Mouse (Mus musculus) kidney, embryonic 14.5 days (tissue): ENCODE measurements around the gene Med4. TPM values are rescaled to one million over a fixed set of nuclear protein-coding genes. Genes with fewer than 3 reads are reported as not detected.

Experiments used
- ATAC-seq: fragments of 200-750 bp; cut with Nextera tagmentation; 2 replicates; pipeline ENCODE4 v1.8.0; 2017; ENCODE audit warnings: moderate number of reproducible peaks, mild to moderate bottlenecking, moderate TSS enrichment, moderate library complexity; ENCODE audit not compliant: low FRiP score, low TSS enrichment
- H3K27ac ChIP-seq: fragments of 300-500 bp; sonication (generic); 2 replicates; pipeline ENCODE4 v1.5.1; 2014; ENCODE audit warnings: low read depth, mild to moderate bottlenecking, low read length, moderate library complexity, mixed read lengths
- H3K27me3 ChIP-seq: fragments of 300-500 bp; sonication (generic); 2 replicates; pipeline ENCODE4 v1.6.1; 2014; ENCODE audit warnings: mild to moderate bottlenecking, low read length; ENCODE audit not compliant: control insufficient read depth, insufficient read depth
- H3K36me3 ChIP-seq: fragments of 300-500 bp; sonication (generic); 2 replicates; pipeline ENCODE4 v1.6.1; 2014; ENCODE audit warnings: low read length, mixed read lengths; ENCODE audit not compliant: control insufficient read depth, insufficient read depth
- H3K4me1 ChIP-seq: fragments of 300-500 bp; sonication (generic); 2 replicates; pipeline ENCODE4 v1.6.1; 2014; ENCODE audit warnings: low read length, mixed read lengths; ENCODE audit not compliant: control insufficient read depth, insufficient read depth
- H3K4me2 ChIP-seq: fragments of 300-500 bp; sonication (generic); replicated peaks from 2 replicates; pipeline ENCODE4 v1.6.1; 2014; ENCODE audit warnings: low read depth, mild to moderate bottlenecking, low read length
- H3K4me3 ChIP-seq: fragments of 300-500 bp; sonication (generic); 2 replicates; pipeline ENCODE4 v1.5.1; 2014; ENCODE audit warnings: mild to moderate bottlenecking, low read length
- H3K9ac ChIP-seq: fragments of 300-500 bp; sonication (generic); 2 replicates; pipeline ENCODE4 v1.6.1; 2014; ENCODE audit warnings: low read depth, mild to moderate bottlenecking, low read length, moderate library complexity
- H3K9me3 ChIP-seq: fragments of 300-500 bp; sonication (generic); 2 replicates; pipeline ENCODE4 v1.6.1; 2016; ENCODE audit warnings: low read length; ENCODE audit not compliant: control insufficient read depth
- WGBS: fragments of 180-500 bp; shearing (Covaris S2); extraction: QIAGEN DNeasy Blood & Tissue Kit; methylation state at CpG from one replicate; pipeline ENCODE4 v1.1.7; 2014; 5-methylcytosine and 5-hydroxymethylcytosine counted together
- polyA plus RNA-seq: library from polyadenylated mRNA; unstranded; fragments of >200 nt; fragmentation: Nextera tagmentation; extraction: Ambion mirVana; gene quantifications from 2 replicates; pipeline ENCODE4 v1.2.1, GENCODE M21; 2014

The Med4 gene
- polyA plus RNA-seq, 1 experiment from 2014 or later, result 90.6 TPM

DNA sequence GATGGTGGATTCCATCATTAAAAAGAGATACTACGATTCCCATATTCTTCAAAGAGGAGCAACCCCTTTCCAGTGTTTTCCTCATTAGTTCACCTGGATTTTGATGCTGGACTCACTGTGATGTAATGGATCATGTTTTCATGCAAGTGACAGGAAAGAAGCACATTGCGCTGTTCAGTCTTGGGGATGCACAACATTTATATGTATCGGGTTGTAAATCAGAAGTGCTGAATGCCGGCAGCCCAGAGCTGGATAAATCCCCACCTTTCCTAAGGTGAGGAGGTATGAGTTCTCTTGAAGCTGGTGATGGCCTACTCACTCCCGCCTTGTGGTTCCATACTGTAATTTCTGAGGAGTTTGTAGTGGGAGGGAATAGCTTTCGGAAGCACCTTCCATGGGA, 16.5 kb upstream of the Med4 start:
- no peaks in the 10 kb centered on the region for H3K4me1 ChIP-seq
- WGBS, result 88% methylated on average over 6 of the region's 6 CpGs
- H3K9ac ChIP-seq, result no peak overlapping the region
- H3K9me3 ChIP-seq, result no peaks in the 10 kb centered on the region
- H3K27ac ChIP-seq, result no peak overlapping the region
- H3K4me3 ChIP-seq, result no peak overlapping the region
- no peaks in the 10 kb centered on the region for H3K36me3 ChIP-seq
- no peaks in the 10 kb centered on the region for H3K27me3 ChIP-seq
- no peak for ATAC-seq
- H3K4me2 ChIP-seq, result no peak overlapping the region

DNA sequence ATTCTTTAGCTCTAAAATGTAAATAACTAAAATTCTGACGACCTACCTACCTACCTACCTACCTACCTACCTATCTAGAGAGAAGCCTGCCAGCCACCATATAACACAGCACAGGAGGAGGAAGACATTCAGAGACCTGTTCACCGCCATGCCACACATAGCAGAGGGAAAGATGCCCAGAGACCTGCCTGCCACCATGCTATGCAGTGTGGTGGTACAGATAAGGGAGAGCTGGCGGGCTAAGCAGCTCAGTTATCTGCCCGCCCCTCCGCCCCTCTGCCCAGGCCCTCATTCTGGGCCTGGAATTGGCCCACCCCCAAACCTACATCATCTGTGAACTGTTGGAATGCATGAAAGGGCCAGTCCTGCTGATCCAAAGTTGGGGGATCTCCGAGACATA, 15.7 kb upstream of the Med4 start:
- no peak overlapping the region for H3K27ac ChIP-seq
- 84% methylated on average over 6 of the region's 6 CpGs for WGBS
- no peak overlapping the region for H3K4me2 ChIP-seq
- H3K9me3 ChIP-seq, result no peaks in the 10 kb centered on the region
- H3K9ac ChIP-seq, result no peak overlapping the region
- no peak overlapping the region for H3K4me3 ChIP-seq
- no peaks in the 10 kb centered on the region for H3K27me3 ChIP-seq
- H3K36me3 ChIP-seq, result no peaks in the 10 kb centered on the region
- H3K4me1 ChIP-seq, result no peaks in the 10 kb centered on the region
- ATAC-seq, result no peak

DNA sequence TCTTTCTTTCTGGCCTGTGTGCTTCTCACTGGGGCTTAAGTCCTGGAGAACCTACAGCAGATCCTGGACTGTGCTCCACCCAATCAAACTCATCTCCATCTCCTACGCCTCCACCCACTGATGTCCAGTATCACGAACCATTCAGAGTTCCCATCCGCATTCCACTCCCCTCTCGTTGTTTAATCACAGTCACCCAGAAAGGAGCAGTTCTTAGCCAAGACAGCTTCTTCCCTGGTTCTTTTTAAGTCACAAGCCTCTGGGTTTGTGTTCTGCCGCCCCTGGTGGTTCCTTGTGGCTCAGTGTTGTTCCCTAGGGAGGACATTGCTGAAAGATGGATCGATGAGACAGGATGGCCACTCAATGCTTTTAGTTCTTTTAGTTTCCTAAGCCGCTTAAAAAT, 14.1 kb upstream of the Med4 start:
- Histone ChIP-seq H3K27ac (no peak overlapping the region), H3K27me3 (no peaks in the 10 kb centered on the region), H3K9ac (no peak overlapping the region), H3K4me1 (no peaks in the 10 kb centered on the region), H3K4me2 (no peak overlapping the region), H3K9me3 (no peaks in the 10 kb centered on the region), H3K36me3 (no peaks in the 10 kb centered on the region), H3K4me3 (no peak overlapping the region)
- no peak for ATAC-seq
- 86% methylated on average over 7 of the region's 7 CpGs for WGBS

DNA sequence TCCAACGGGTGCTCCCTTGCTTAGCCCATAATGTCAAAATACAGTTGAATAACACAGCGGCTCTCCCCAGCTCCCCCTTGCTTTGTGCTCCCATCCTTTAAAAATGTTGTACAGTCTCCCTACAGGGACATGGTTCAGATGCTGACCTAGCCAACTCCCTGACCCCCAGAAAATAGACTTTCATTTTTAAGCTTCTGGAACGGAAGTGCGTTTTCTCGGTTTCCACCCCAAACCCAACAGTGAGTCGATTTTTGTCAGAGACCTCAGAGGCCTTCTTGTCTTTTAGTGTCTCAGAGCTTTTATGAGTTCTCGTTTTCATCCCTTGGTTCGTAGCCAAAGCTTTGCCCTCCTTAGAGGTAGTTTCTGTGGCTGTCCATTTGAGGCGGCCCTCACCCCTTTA, 8.5 kb upstream of the Med4 start:
- Histone ChIP-seq H3K9me3 (no peaks in the 10 kb centered on the region), H3K36me3 (no peaks in the 10 kb centered on the region), H3K4me3 (no peak overlapping the region), H3K27me3 (no peaks in the 10 kb centered on the region), H3K9ac (no peak overlapping the region), H3K4me1 (no peaks in the 10 kb centered on the region), H3K27ac (no peak overlapping the region), H3K4me2 (no peak overlapping the region)
- ATAC-seq, result no peak
- 83% methylated on average over 9 of the region's 9 CpGs for WGBS

DNA sequence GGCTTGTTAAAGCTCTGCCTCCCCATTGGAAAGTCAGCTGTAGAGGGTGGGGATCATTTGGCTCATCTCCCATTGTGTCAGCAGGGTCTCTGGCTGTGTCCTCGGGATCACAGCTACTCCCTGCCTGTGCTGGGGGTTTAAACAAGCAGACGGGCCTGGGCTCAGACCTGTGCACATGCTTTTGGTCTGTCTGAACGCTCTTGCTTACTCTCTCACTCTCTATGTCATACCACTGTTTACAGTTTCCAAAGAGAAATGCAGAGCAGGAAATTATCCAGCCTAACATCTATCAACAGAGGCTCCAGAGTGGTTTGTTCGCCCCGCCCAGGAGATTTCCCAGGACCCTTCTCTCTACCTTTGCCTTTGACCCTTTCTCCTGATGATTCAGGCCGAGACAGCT, 8.1 kb upstream of the Med4 start:
- H3K27ac ChIP-seq, result no peak overlapping the region
- H3K4me3 ChIP-seq, result no peak overlapping the region
- 64% methylated on average over 6 of the region's 6 CpGs for WGBS
- no peak overlapping the region for H3K4me2 ChIP-seq
- H3K27me3 ChIP-seq, result no peaks in the 10 kb centered on the region
- no peaks in the 10 kb centered on the region for H3K4me1 ChIP-seq
- no peak for ATAC-seq
- H3K36me3 ChIP-seq, result no peaks in the 10 kb centered on the region
- no peak overlapping the region for H3K9ac ChIP-seq
- no peaks in the 10 kb centered on the region for H3K9me3 ChIP-seq

DNA sequence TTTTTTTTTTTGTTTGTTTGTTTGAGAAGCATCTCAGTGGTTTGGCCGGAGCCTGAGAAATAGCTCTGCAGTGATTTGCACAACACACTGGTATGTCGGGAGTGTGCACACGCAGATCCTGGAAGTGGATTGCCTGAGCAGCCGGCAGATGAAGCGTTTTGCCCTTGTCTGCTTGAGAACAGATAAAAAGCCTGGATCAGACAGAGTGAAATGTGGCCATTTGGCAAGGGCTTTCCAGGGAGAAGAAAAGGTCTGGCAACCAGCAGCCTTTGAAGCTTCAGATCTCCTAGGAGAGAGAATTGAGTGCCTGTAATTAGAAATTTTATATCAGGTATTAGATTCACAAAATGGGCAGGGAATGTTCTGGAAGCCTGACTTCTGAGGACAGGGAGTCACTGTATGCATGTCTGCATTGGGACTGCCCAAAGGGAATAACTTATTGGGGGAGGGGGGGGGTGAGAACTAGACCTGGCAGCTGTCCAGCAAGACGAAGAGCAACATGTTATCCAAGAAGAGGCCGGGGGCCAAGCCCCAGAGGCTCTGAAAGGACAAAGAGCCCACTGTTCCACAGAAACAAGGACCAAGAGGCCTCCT, 7.1 kb upstream of the Med4 start:
- Histone ChIP-seq H3K36me3 (no peaks in the 10 kb centered on the region), H3K4me1 (no peaks in the 10 kb centered on the region), H3K4me3 (no peak overlapping the region), H3K27ac (peak overlapping the region; percentile 4; the same call in 1 of the 2 replicates), H3K9me3 (no peaks in the 10 kb centered on the region), H3K9ac (no peak overlapping the region), H3K4me2 (no peak overlapping the region), H3K27me3 (no peaks in the 10 kb centered on the region)
- 22% methylated on average over 7 of the region's 7 CpGs for WGBS
- no peak for ATAC-seq

DNA sequence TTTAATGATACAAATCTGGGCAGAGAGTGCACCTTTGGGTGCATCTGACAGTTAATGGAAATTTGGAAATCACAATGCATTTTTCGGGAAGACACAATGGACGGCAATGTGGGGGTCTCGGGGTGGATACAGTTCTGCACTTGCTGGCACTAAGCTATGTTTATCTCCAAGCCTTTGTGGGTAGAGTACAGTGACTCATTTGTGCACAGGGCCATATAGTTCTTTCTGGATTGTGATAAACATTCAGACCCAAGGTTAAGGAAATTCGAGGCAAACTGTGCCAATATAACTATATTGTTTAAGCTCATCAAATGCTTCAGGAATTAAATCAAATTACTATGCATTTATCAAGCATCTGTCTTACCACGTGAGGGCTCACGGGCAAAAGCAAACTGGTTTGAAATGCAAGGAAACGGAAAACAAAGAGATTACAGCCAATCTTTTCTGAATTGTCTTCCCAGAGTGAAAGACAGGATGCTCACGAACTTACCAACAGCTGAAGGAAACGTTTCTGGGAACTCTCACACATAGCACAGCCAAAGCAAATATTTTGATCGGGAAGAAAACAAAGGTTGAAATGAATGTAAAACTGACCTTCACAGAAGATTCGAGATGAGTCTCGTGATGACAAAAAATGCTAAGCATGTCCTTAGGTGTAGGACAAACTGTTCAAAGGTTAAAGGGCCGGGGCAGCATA, 6.4 kb upstream of the Med4 start:
- Histone ChIP-seq H3K9me3 (no peaks in the 10 kb centered on the region), H3K4me3 (no peak overlapping the region), H3K4me2 (no peak overlapping the region), H3K4me1 (no peaks in the 10 kb centered on the region), H3K36me3 (no peaks in the 10 kb centered on the region), H3K27me3 (no peaks in the 10 kb centered on the region), H3K9ac (no peak overlapping the region), H3K27ac (peak overlapping the region; percentile 4; the same call in 1 of the 2 replicates)
- WGBS, result 67% methylated on average over 13 of the region's 13 CpGs
- ATAC-seq, result no peak

DNA sequence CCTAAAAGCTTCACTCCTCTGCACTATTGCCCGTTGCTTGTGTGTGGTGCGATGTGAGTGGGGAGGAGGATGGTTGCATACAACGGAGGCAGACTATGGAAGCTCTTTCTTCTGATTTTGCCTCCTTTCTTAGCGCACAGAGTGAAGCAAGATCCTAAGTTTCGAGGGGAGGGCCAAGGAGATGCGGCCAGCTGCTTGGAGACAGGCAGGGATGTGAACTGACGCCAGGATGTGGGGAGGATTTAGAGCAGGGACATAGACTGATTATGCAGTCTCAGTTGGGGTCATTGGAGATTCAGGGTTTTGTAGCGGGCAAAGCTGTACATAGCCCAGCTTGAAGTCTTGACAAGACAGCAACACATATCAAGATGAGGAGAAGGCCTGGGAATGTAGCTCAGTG, 3.5 kb upstream of the Med4 start:
- Histone ChIP-seq H3K9me3 (no peaks in the 10 kb centered on the region), H3K4me1 (peaks cover 6% of the 10 kb centered on the region), H3K4me2 (no peak overlapping the region), H3K27ac (no peak overlapping the region), H3K36me3 (no peaks in the 10 kb centered on the region), H3K27me3 (no peaks in the 10 kb centered on the region), H3K9ac (no peak overlapping the region), H3K4me3 (no peak overlapping the region)
- ATAC-seq, result no peak
- WGBS, result 67% methylated on average over 8 of the region's 8 CpGs

DNA sequence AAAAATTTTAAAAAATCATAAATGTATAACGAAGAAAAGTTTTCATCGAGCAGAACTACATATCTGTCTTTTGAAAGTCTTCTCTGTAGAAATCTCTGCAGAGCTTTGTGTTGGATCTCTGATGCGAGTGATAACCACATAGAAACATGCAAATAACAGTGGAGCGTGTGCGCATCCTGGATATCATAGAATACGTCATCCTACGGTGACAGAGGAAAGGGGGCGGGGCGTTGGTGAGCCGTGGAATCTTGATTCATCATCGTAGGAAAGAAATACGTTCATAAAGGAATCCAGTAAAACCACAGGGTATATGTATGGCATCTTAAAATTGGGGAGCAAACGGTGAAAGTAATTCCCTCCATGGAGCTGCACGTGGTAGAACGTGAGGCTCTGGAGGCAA, 2.6 kb upstream of the Med4 start:
- Histone ChIP-seq H3K4me3 (no peak overlapping the region), H3K27ac (no peak overlapping the region), H3K4me1 (peaks cover 6% of the 10 kb centered on the region), H3K27me3 (no peaks in the 10 kb centered on the region), H3K36me3 (peaks cover 3% of the 10 kb centered on the region), H3K4me2 (no peak overlapping the region), H3K9ac (no peak overlapping the region), H3K9me3 (no peaks in the 10 kb centered on the region)
- WGBS, result 89% methylated on average over 15 of the region's 15 CpGs
- no peak for ATAC-seq
